Mouse (Mus musculus) lung, postnatal 0 days (tissue): Measurements from ENCODE around the gene Lsm2.

ENCODE experiments used
- CTCF ChIP-seq: IDR thresholded peaks from 2 replicates; pipeline ENCODE4 v1.5.1; 2016; ENCODE audit warnings: antibody characterized with exemption, mild to moderate bottlenecking
- EP300 ChIP-seq: IDR thresholded peaks from 2 replicates; pipeline ENCODE4 v1.6.1; 2016; ENCODE audit warnings: antibody characterized with exemption, mild to moderate bottlenecking, control low read depth

- TF ChIP-seq CTCF: no peak
- no peak for TF ChIP-seq EP300
These were observed 42.1 kb downstream of the Lsm2 start for GRCm38 (mm10) chr17:35023756-35024155.
